Mouse (Mus musculus): ENCODE data around the gene Txlna. TPM values are rescaled to one million over a fixed set of nuclear protein-coding genes. Genes with fewer than 3 reads are reported as not detected.

Txlna gene
- 29.3 and 49.8 TPM in 2 replicates for polyA plus RNA-seq (2012; rRNA removed; ENCODE audit: low replicate concordance)

DNA sequence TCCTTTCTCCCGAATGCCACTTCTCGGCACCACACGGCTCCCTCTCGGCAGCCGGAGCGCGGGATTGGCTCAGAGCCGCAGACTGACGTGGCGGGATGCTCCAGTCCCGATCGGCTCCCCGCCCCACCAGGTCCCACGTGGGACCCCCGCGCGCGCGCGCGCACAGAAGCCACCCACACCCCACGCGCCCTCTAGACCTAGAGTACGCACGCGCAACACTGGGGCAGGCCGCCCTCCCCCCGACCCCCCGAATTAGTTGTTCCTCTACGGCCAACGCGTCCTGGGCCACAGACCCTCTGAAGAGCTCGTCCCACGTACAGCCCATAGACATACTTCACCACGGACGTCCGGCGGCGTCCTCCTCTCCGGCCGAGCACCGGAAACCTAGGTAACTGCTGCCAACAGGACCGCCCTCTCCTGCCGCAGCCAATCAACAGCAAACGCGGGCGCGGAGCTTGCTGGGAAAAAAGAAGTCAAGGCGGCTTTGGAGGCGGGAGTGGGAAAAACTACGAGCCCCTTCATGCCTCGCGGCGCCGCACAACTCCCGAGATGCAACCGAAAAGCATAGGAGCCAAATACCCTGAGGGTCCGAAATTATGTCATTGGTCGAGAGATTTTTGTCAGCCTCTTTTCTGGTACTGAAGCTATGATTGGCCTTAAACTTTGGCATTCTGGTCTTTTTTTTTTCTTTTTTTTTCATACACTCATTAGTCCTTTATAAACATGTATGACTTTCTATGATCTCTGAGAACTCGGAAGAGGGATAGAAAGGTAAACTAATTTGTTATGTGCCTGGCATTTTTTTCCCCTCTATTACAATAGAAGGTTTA is at the start of gene Txlna:
Gene Txlna (minus strand): TSS at position 428 of the 830 bp plus-strand sequence.

GRCm38 (mm10) chr4:129672083-129672877 is 31.4 kb upstream of the Txlna start, which contains the start of gene Kpna6:
Gene Kpna6, minus strand, starts transcription at chr4:129672767.

GRCm38 (mm10) chr4:129623681-129624091 is 17.2 kb downstream of the Txlna start, which contains the start of gene Ccdc28b:
Gene Ccdc28b, minus strand, starts transcription at chr4:129623947.

GRCm38 (mm10) chr4:129618786-129619691 is 21.8 kb downstream of the Txlna start, which contains the start of gene Iqcc:
Gene Iqcc, minus strand, starts transcription at chr4:129619099.

GRCm38 (mm10) chr4:129614093-129614492 is 26.8 kb downstream of the Txlna start, which contains the start of gene Dcdc2b:
Gene Dcdc2b, minus strand, starts transcription at chr4:129614257.

GRCm38 (mm10) chr4:129600233-129601158 is 40.4 kb downstream of the Txlna start, which contains the start of the genes Eif3i and Tmem234:
Gene Eif3i, minus strand, starts transcription at chr4:129600648.
Gene Tmem234, plus strand, starts transcription at chr4:129600668.

GRCm38 (mm10) chr4:129578466-129578865 is 62.4 kb downstream of the Txlna start, which contains the start of gene Fam167b:
Gene Fam167b, minus strand, starts transcription at chr4:129578549.

Other genes with a start within 250 kb of the Txlna start
- gene Zbtb8b, start 200.2 kb downstream of the Txlna start, polyA plus RNA-seq (2012; rRNA removed; ENCODE audit: low replicate concordance) = 0.04 and 0.50 TPM in 2 replicates
- 25.8 and 29.3 TPM in 2 replicates for gene Bsdc1, start 179.5 kb downstream of the Txlna start, polyA plus RNA-seq (2012; rRNA removed; ENCODE audit: low replicate concordance)
- gene Tssk3, start 150.0 kb downstream of the Txlna start, polyA plus RNA-seq (2012; rRNA removed; ENCODE audit: low replicate concordance) = not detected in 2 replicates
- not detected in 2 replicates for gene Fam229a, start 149.9 kb downstream of the Txlna start, polyA plus RNA-seq (2012; rRNA removed; ENCODE audit: low replicate concordance)
- gene Marcksl1, start 127.5 kb downstream of the Txlna start, polyA plus RNA-seq (2012; rRNA removed; ENCODE audit: low replicate concordance) = 9.7 and 138 TPM in 2 replicates
- 74.8 and 88.0 TPM in 2 replicates for gene Hdac1, start 98.4 kb downstream of the Txlna start, polyA plus RNA-seq (2012; rRNA removed; ENCODE audit: low replicate concordance)
- 3.9 and 14.2 TPM in 2 replicates for gene Lck, start 67.4 kb downstream of the Txlna start, polyA plus RNA-seq (2012; rRNA removed; ENCODE audit: low replicate concordance)
- 5.5 and 9.6 TPM in 2 replicates for gene Fam167b, start 62.5 kb downstream of the Txlna start, polyA plus RNA-seq (2012; rRNA removed; ENCODE audit: low replicate concordance)
- gene Eif3i, start 40.4 kb downstream of the Txlna start, polyA plus RNA-seq (2012; rRNA removed; ENCODE audit: low replicate concordance) = 288 and 471 TPM in 2 replicates
- gene Tmem234, start 40.4 kb downstream of the Txlna start, polyA plus RNA-seq (2012; rRNA removed; ENCODE audit: low replicate concordance) = 175 and 198 TPM in 2 replicates
- gene Dcdc2b, start 26.8 kb downstream of the Txlna start, polyA plus RNA-seq (2012; rRNA removed; ENCODE audit: low replicate concordance) = 3.5 and 5.3 TPM in 2 replicates
- 42.7 and 47.4 TPM in 2 replicates for gene Iqcc, start 22.0 kb downstream of the Txlna start, polyA plus RNA-seq (2012; rRNA removed; ENCODE audit: low replicate concordance)
- gene Ccdc28b, start 17.1 kb downstream of the Txlna start, polyA plus RNA-seq (2012; rRNA removed; ENCODE audit: low replicate concordance) = 29.9 and 47.1 TPM in 2 replicates
- 45.3 and 52.7 TPM in 2 replicates for gene Kpna6, start 31.7 kb upstream of the Txlna start, polyA plus RNA-seq (2012; rRNA removed; ENCODE audit: low replicate concordance)
- gene Tmem39b, start 55.8 kb upstream of the Txlna start, polyA plus RNA-seq (2012; rRNA removed; ENCODE audit: low replicate concordance) = 19.3 and 45.2 TPM in 2 replicates
- 10.8 and 32.5 TPM in 2 replicates for gene Khdrbs1, start 101.2 kb upstream of the Txlna start, polyA plus RNA-seq (2012; rRNA removed; ENCODE audit: low replicate concordance)
- 36.9 and 44.1 TPM in 2 replicates for gene Ptp4a2, start 170.2 kb upstream of the Txlna start, polyA plus RNA-seq (2012; rRNA removed; ENCODE audit: low replicate concordance)

All from subcutaneous adipose tissue, adult 2 months (tissue).